Mouse (Mus musculus) cerebellum, postnatal 25 days (tissue): ENCODE measurements around the gene Pdcd1.
"Not testable (repeated sequence)": the region's sequence is repeated elsewhere in the genome, so short reads cannot be mapped to it uniquely, and the experiment has no call there.

Source experiments
- DNase-seq, 2 experiments: peaks; one replicate each; pipeline ENCODE4 v3.0.0; 2021; ENCODE audit warnings: mixed read lengths in 2 of 2

The Pdcd1 gene

GRCm38 (mm10) chr1:94052373-94052772 is at the start of gene Pdcd1:
Pdcd1 (minus strand) TSS chr1:94052553.
- DNase-seq = no peak

- no peak for DNase-seq
Observed at GRCm38 (mm10) chr1:94091788-94092187, 39.4 kb upstream of the Pdcd1 start.

GRCm38 (mm10) chr1:94086311-94086898 is 34.1 kb upstream of the Pdcd1 start:
- DNase-seq = no peak

- no peak for DNase-seq
Observed at GRCm38 (mm10) chr1:94085324-94086105, 33.2 kb upstream of the Pdcd1 start.

- DNase-seq = no peak
Observed at GRCm38 (mm10) chr1:94081761-94082160, 29.4 kb upstream of the Pdcd1 start.

- DNase-seq = no peak
Observed at GRCm38 (mm10) chr1:94081191-94081590, 28.8 kb upstream of the Pdcd1 start.

- no peak for DNase-seq
Observed at GRCm38 (mm10) chr1:94080718-94081117, 28.4 kb upstream of the Pdcd1 start.

- DNase-seq = peak; percentile 85 to 91
Observed at GRCm38 (mm10) chr1:94078835-94079440, 26.6 kb upstream of the Pdcd1 start.

GRCm38 (mm10) chr1:94078314-94078713 is 26.0 kb upstream of the Pdcd1 start:
- no peak for DNase-seq

- DNase-seq = no peak
Observed at GRCm38 (mm10) chr1:94076702-94077101, 24.3 kb upstream of the Pdcd1 start.

GRCm38 (mm10) chr1:94074756-94075155 is 22.4 kb upstream of the Pdcd1 start:
- DNase-seq = no peak

GRCm38 (mm10) chr1:94058281-94058680 is 5.9 kb upstream of the Pdcd1 start:
- not testable (repeated sequence) for DNase-seq

GRCm38 (mm10) chr1:94057401-94057800 is 5.0 kb upstream of the Pdcd1 start:
- no peak for DNase-seq

- DNase-seq = no peak
Observed at GRCm38 (mm10) chr1:94055966-94056365, 3.6 kb upstream of the Pdcd1 start.

- DNase-seq = no peak
Observed at GRCm38 (mm10) chr1:94054481-94054880, 2.1 kb upstream of the Pdcd1 start.

GRCm38 (mm10) chr1:94053530-94054216 is 1.3 kb upstream of the Pdcd1 start:
- DNase-seq = peak in 1 of 2 experiments; percentile 28

GRCm38 (mm10) chr1:94051104-94051503 is 1.2 kb downstream of the Pdcd1 start:
- DNase-seq = no peak

GRCm38 (mm10) chr1:94046544-94046943 is 5.8 kb downstream of the Pdcd1 start:
- DNase-seq = no peak

GRCm38 (mm10) chr1:94045559-94045958 is 6.8 kb downstream of the Pdcd1 start:
- DNase-seq = no peak

GRCm38 (mm10) chr1:94040391-94040790 is 12.0 kb downstream of the Pdcd1 start:
- no peak for DNase-seq

GRCm38 (mm10) chr1:94034984-94035743 is 17.2 kb downstream of the Pdcd1 start:
- peak; percentile 91 to 92 for DNase-seq

GRCm38 (mm10) chr1:94033075-94033602 is 19.2 kb downstream of the Pdcd1 start:
- DNase-seq = no peak
